Mouse (Mus musculus): ENCODE results near the gene Gpc3. TPM values are rescaled to one million over a fixed set of nuclear protein-coding genes. Genes with fewer than 3 reads are reported as not detected.

Gpc3 gene
- total and polyA plus RNA-seq, 3 experiments: not detected

GRCm38 (mm10) chrX:52287944-52288343 is 325.8 kb downstream of the Gpc3 start:
- dilution Hi-C loops (cut with MboI; ENCODE audit: extremely low pct_ligation_motif_present, extremely low pct_unique_long_range_greater_than_20kb, low sequenced_read_pairs): no loop called here
- in situ Hi-C loops (cut with MboI; ENCODE audit: low pct_ligation_motif_present, low pct_unique_long_range_greater_than_20kb, low sequenced_read_pairs): no loop called here

GRCm38 (mm10) chrX:52282070-52282469 is 331.7 kb downstream of the Gpc3 start:
- DNase-seq (ENCODE audit: extremely low read depth): no peak
- Histone ChIP-seq H3K9ac (ENCODE audit: insufficient read depth, low read depth) (no peak overlapping the region), H3K4me2 (ENCODE audit: insufficient read depth, low read depth, poor library complexity, severe bottlenecking) (no peak overlapping the region), H3K4me1 (ENCODE audit: control insufficient read depth in 1 of 2, insufficient read depth in 2 of 2) (no peaks in the 10 kb centered on the region), H3K27me3 (replicated peaks) (no peaks in the 10 kb centered on the region), H3K36me3 (replicated peaks in 1 of 2; ENCODE audit: control insufficient read depth in 1 of 2, insufficient read depth in 1 of 2, low read length in 1 of 2) (no peaks in the 10 kb centered on the region), H3K79me2 (replicated peaks; ENCODE audit: control insufficient read depth, extremely low read depth, insufficient read depth, poor library complexity, severe bottlenecking) (no peaks in the 10 kb centered on the region), H3K9me3 (replicated peaks; ENCODE audit: low read length) (no peaks in the 10 kb centered on the region), H3K27ac (ENCODE audit: insufficient read depth, low read depth) (no peak overlapping the region), H3K4me3 (replicated peaks in 1 of 3; ENCODE audit: low read depth in 2 of 3, low read length in 2 of 3, poor library complexity in 1 of 3) (no peak overlapping the region)
- TF ChIP-seq USF1 (IDR thresholded peaks at IDR 0.05; ENCODE audit: low read depth, low read length): no peak
- no peak for TF ChIP-seq ZNF384 (IDR thresholded peaks at IDR 0.05; ENCODE audit: low read depth, low read length)
- no peak for TF ChIP-seq RAD21 (IDR thresholded peaks at IDR 0.05; ENCODE audit: low read depth, low read length)
- TF ChIP-seq MAZ (IDR thresholded peaks at IDR 0.05; ENCODE audit: low read depth, low read length): no peak
- TF ChIP-seq JUN (IDR thresholded peaks at IDR 0.05; ENCODE audit: insufficient read depth, low read depth, low read length): no peak
- TF ChIP-seq ZMIZ1 (IDR thresholded peaks at IDR 0.05; ENCODE audit: low read depth, low read length): no peak
- no peak for TF ChIP-seq IRF4 (IDR thresholded peaks at IDR 0.05; ENCODE audit: low read depth, low read length)
- TF ChIP-seq ZC3H11A (IDR thresholded peaks at IDR 0.05; ENCODE audit: low read depth, low read length): no peak
- TF ChIP-seq PAX5 (IDR thresholded peaks at IDR 0.05; ENCODE audit: low read length): no peak
- TF ChIP-seq MAFK (IDR thresholded peaks at IDR 0.05; ENCODE audit: insufficient replicate concordance, low read length): no peak
- TF ChIP-seq TBP (conservative IDR thresholded peaks at IDR 0.05; ENCODE audit: low read depth, low read length): no peak
- TF ChIP-seq CHD2 (IDR thresholded peaks at IDR 0.05; ENCODE audit: low read length): no peak
- dilution Hi-C loops (cut with MboI; ENCODE audit: extremely low pct_ligation_motif_present, extremely low pct_unique_long_range_greater_than_20kb, low sequenced_read_pairs): no loop called here
- in situ Hi-C loops (cut with MboI; ENCODE audit: low pct_ligation_motif_present, low pct_unique_long_range_greater_than_20kb, low sequenced_read_pairs): no loop called here

More at GRCm38 (mm10) chrX:52287944-52288343, 325.8 kb downstream of the Gpc3 start:
- no peak overlapping the region for H3K4me2 ChIP-seq (ENCODE audit: insufficient read depth, low read depth, poor library complexity, severe bottlenecking)
- no peaks in the 10 kb centered on the region for H3K36me3 ChIP-seq (replicated peaks in 1 of 2; ENCODE audit: control insufficient read depth in 1 of 2, insufficient read depth in 1 of 2, low read length in 1 of 2)
- no peak for DNase-seq (ENCODE audit: extremely low read depth)
- TF ChIP-seq GABPA (IDR thresholded peaks at IDR 0.05; ENCODE audit: insufficient replicate concordance, low read depth, low read length) (no peak), ELF1 (IDR thresholded peaks at IDR 0.05; ENCODE audit: low read depth, low read length) (no peak), TCF12 (IDR thresholded peaks at IDR 0.05; ENCODE audit: low read depth, low read length) (no peak), NRF1 (IDR thresholded peaks at IDR 0.05; ENCODE audit: low read depth, low read length) (no peak), KAT2A (IDR thresholded peaks at IDR 0.05; ENCODE audit: insufficient replicate concordance, low read length) (no peak), ZMIZ1 (IDR thresholded peaks at IDR 0.05; ENCODE audit: low read depth, low read length) (no peak), ZKSCAN1 (IDR thresholded peaks at IDR 0.05; ENCODE audit: borderline replicate concordance, low read depth, low read length) (no peak), NELFE (IDR thresholded peaks at IDR 0.05; ENCODE audit: low read depth, low read length) (no peak), PAX5 (IDR thresholded peaks at IDR 0.05; ENCODE audit: low read length) (no peak), CHD1 (IDR thresholded peaks at IDR 0.05; ENCODE audit: low read depth, low read length) (no peak), MEF2A (IDR thresholded peaks at IDR 0.05; ENCODE audit: borderline replicate concordance, low read depth, low read length) (no peak), POLR2A (IDR thresholded peaks at IDR 0.05; ENCODE audit: low read depth, low read length) (no peak)
- no peaks in the 10 kb centered on the region for H3K79me2 ChIP-seq (replicated peaks; ENCODE audit: control insufficient read depth, extremely low read depth, insufficient read depth, poor library complexity, severe bottlenecking)
- no peaks in the 10 kb centered on the region for H3K9me3 ChIP-seq (replicated peaks; ENCODE audit: low read length)
- no peak overlapping the region for H3K4me3 ChIP-seq (replicated peaks in 1 of 3; ENCODE audit: low read depth in 2 of 3, low read length in 2 of 3, poor library complexity in 1 of 3)
- H3K9ac ChIP-seq (ENCODE audit: insufficient read depth, low read depth): no peak overlapping the region
- H3K4me1 ChIP-seq (ENCODE audit: control insufficient read depth in 1 of 2, insufficient read depth in 2 of 2): no peaks in the 10 kb centered on the region
- H3K27me3 ChIP-seq (replicated peaks): no peaks in the 10 kb centered on the region
- no peak overlapping the region for H3K27ac ChIP-seq (ENCODE audit: insufficient read depth, low read depth)

All from CH12.LX (cell line).